Mouse (Mus musculus): ENCODE results near the gene Psmd1. TPM values are rescaled to one million over a fixed set of nuclear protein-coding genes. Genes with fewer than 3 reads are reported as not detected.
"Not testable (repeated sequence)": the region's sequence is repeated elsewhere in the genome, so short reads cannot be mapped to it uniquely, and the experiment has no call there.

Psmd1 gene
- total RNA-seq (2021), result 124 and 139 TPM in 2 replicates
- long read RNA-seq, transcript Psmd1-201 (25 exons, 3,112 nt), result major isoform, 23 of 206 reads
- long read RNA-seq, partial matches to known transcripts, result 175 of 206 reads
- long read RNA-seq, other reads (novel, unspliced or antisense), result 8 of 206 reads

GRCm38 (mm10) chr1:86064271-86064991, at the start of gene Psmd1:
TSS of gene Psmd1 (plus strand) at chr1:86064387.
- DNase-seq, result peak; percentile 85

GRCm38 (mm10) chr1:86015758-86016157, 48.4 kb upstream of the Psmd1 start:
- not testable (repeated sequence) for DNase-seq

GRCm38 (mm10) chr1:86016516-86016915, 47.7 kb upstream of the Psmd1 start, which contains the start of gene Spata3:
TSS of gene Spata3 (plus strand) at chr1:86016816.
- no peak for DNase-seq

GRCm38 (mm10) chr1:86018235-86019055, 45.7 kb upstream of the Psmd1 start:
- DNase-seq, result peak; percentile 55

GRCm38 (mm10) chr1:86021365-86021989, 42.7 kb upstream of the Psmd1 start:
- DNase-seq, result no peak

GRCm38 (mm10) chr1:86032273-86032987, 31.8 kb upstream of the Psmd1 start:
- DNase-seq, result no peak

GRCm38 (mm10) chr1:86038191-86038951, 25.8 kb upstream of the Psmd1 start:
- peak; percentile 41 for DNase-seq

GRCm38 (mm10) chr1:86040131-86040530, 24.1 kb upstream of the Psmd1 start:
- no peak for DNase-seq

- no peak for DNase-seq
Observed at GRCm38 (mm10) chr1:86040817-86041216, 23.4 kb upstream of the Psmd1 start.

GRCm38 (mm10) chr1:86045056-86045455, 19.1 kb upstream of the Psmd1 start:
- DNase-seq, result no peak

- DNase-seq, result peak; percentile 54
Observed at GRCm38 (mm10) chr1:86045848-86046805, 18.1 kb upstream of the Psmd1 start, which contains the start of gene 2810459M11Rik. TSS of gene 2810459M11Rik (plus strand) at chr1:86045863.

GRCm38 (mm10) chr1:86046833-86047563, 17.2 kb upstream of the Psmd1 start:
- no peak for DNase-seq

- no peak for DNase-seq
Observed at GRCm38 (mm10) chr1:86048231-86048630, 16.0 kb upstream of the Psmd1 start.

- DNase-seq, result no peak
Observed at GRCm38 (mm10) chr1:86048744-86049143, 15.4 kb upstream of the Psmd1 start.

- peak; percentile 72 for DNase-seq
Observed at GRCm38 (mm10) chr1:86053198-86053921, 10.8 kb upstream of the Psmd1 start.

- DNase-seq, result no peak
Observed at GRCm38 (mm10) chr1:86054943-86055342, 9.2 kb upstream of the Psmd1 start.

GRCm38 (mm10) chr1:86056284-86056683, 7.9 kb upstream of the Psmd1 start:
- DNase-seq, result no peak

All from adrenal gland, postnatal 25 days (tissue).